Mouse (Mus musculus): Measurements from ENCODE around the gene Ska3.

Ska3 gene

GRCm38 (mm10) chr14:57797551-57797950, 28.4 kb downstream of the Ska3 start:
- peak in 1 of 2 experiments; percentile 4 for DNase-seq (ENCODE audit: low spot score in 2 of 2)

- DNase-seq (ENCODE audit: low spot score in 2 of 2): no peak
Measured at GRCm38 (mm10) chr14:57791171-57791570, 34.8 kb downstream of the Ska3 start.

- no peak for DNase-seq (ENCODE audit: low spot score in 2 of 2)
Measured at GRCm38 (mm10) chr14:57789759-57790158, 36.2 kb downstream of the Ska3 start.

GRCm38 (mm10) chr14:57789311-57789710, 36.7 kb downstream of the Ska3 start:
- DNase-seq (ENCODE audit: low spot score in 2 of 2): no peak

GRCm38 (mm10) chr14:57787406-57787805, 38.6 kb downstream of the Ska3 start:
- no peak for DNase-seq (ENCODE audit: low spot score in 2 of 2)

- no peak for DNase-seq (ENCODE audit: low spot score in 2 of 2)
Measured at GRCm38 (mm10) chr14:57772157-57772815, 53.7 kb downstream of the Ska3 start.

- no peak for DNase-seq (ENCODE audit: low spot score in 2 of 2)
Measured at GRCm38 (mm10) chr14:57769102-57769501, 56.9 kb downstream of the Ska3 start.

GRCm38 (mm10) chr14:57760447-57761412, 65.3 kb downstream of the Ska3 start:
- no peak for DNase-seq (ENCODE audit: low spot score in 2 of 2)

GRCm38 (mm10) chr14:57758237-57758636, 67.7 kb downstream of the Ska3 start, which contains the start of gene Lats2:
Lats2 (minus strand) TSS chr14:57758388.
- no peak for DNase-seq (ENCODE audit: low spot score in 2 of 2)

All from spleen, postnatal 14 days (tissue).